Mouse (Mus musculus) forebrain, embryonic 14.5 days (tissue): ENCODE measurements around the gene Tmem203. TPM values are rescaled to one million over a fixed set of nuclear protein-coding genes. Genes with fewer than 3 reads are reported as not detected.
A peak's percentile ranks its signal among the peaks of the same experiment; 100 is the strongest.

Experiments used
- ATAC-seq: fragments of 200-750 bp; cut with Nextera tagmentation; 2 replicates; pipeline ENCODE4 v1.8.0; 2017; ENCODE audit warnings: mild to moderate bottlenecking, moderate library complexity
- DNase-seq: peaks from one replicate; pipeline ENCODE4 v3.0.0-alpha.2; 2015; ENCODE audit warnings: low spot score
- H3K27ac ChIP-seq: fragments of 300-500 bp; sonication (generic); 2 replicates; pipeline ENCODE4 v1.5.1; 2014; ENCODE audit warnings: low read depth, mild to moderate bottlenecking, control low read depth, low read length, moderate library complexity
- H3K27me3 ChIP-seq: fragments of 300-500 bp; sonication (generic); replicated peaks from 2 replicates; pipeline ENCODE4 v1.6.1; 2014; ENCODE audit warnings: low read length, control low read depth, mixed read lengths; ENCODE audit not compliant: control insufficient read depth, insufficient read depth
- H3K36me3 ChIP-seq: fragments of 300-500 bp; sonication (generic); 2 replicates; pipeline ENCODE4 v1.6.1; 2014; ENCODE audit warnings: low read length, control low read depth; ENCODE audit not compliant: control insufficient read depth, insufficient read depth
- H3K4me1 ChIP-seq: fragments of 300-500 bp; sonication (generic); 2 replicates; pipeline ENCODE4 v1.6.1; 2014; ENCODE audit warnings: antibody characterized with exemption, low read length, control low read depth; ENCODE audit not compliant: control insufficient read depth, insufficient read depth
- H3K4me2 ChIP-seq: fragments of 300-500 bp; sonication (generic); 2 replicates; pipeline ENCODE4 v1.6.1; 2014; ENCODE audit warnings: mild to moderate bottlenecking, control low read depth, low read length
- H3K4me3 ChIP-seq: fragments of 300-500 bp; sonication (generic); 2 replicates; pipeline ENCODE4 v1.5.1; 2014; ENCODE audit warnings: low read depth, low read length, control low read depth
- H3K9ac ChIP-seq: fragments of 300-500 bp; sonication (generic); 2 replicates; pipeline ENCODE4 v1.6.1; 2014; ENCODE audit warnings: mild to moderate bottlenecking, low read length, control low read depth, moderate library complexity
- H3K9me3 ChIP-seq: fragments of 300-500 bp; sonication (generic); replicated peaks from 2 replicates; pipeline ENCODE4 v1.6.1; 2016; ENCODE audit warnings: low read length, control low read depth, mixed read lengths; ENCODE audit not compliant: control insufficient read depth
- WGBS: fragments of 180-500 bp; shearing (Covaris S2); extraction: QIAGEN DNeasy Blood & Tissue Kit; methylation state at CpG from one replicate; pipeline ENCODE4 v1.1.7; 2014; 5-methylcytosine and 5-hydroxymethylcytosine counted together
- polyA plus RNA-seq: library from polyadenylated mRNA; unstranded; fragments of >200 nt; fragmentation: Nextera tagmentation; extraction: Ambion mirVana; gene quantifications from 2 replicates; pipeline ENCODE4 v1.2.1, GENCODE M21; 2014

Tmem203 gene
- polyA plus RNA-seq, 1 experiment from 2014 or later: 17.4 TPM

DNA sequence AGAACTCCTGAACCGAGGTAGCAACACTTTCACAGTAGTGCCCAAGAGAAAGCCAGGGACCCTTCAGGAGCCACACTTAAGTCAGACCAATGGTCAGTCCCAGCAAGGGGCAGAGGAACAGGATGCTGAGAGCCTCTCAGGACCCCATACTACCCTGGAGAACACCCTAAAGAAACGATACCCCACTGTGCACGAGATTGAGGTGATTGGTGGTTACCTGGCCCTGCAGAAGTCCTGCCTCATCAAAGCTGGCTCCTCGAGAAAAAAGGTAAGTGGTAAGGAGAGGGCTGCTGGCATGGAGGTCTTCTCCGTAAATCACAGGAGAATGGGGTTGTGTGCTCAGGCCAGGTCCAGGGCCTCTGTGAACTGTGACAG lies 9.0 kb downstream of the Tmem203 start:
- Histone ChIP-seq H3K27me3 (peaks cover 13% of the 10 kb centered on the region), H3K27ac (no peak overlapping the region), H3K36me3 (peaks cover 8% of the 10 kb centered on the region), H3K4me1 (peaks cover 41% of the 10 kb centered on the region), H3K9ac (no peak overlapping the region), H3K4me2 (peak overlapping the region; percentile 99), H3K9me3 (no peaks in the 10 kb centered on the region), H3K4me3 (no peak overlapping the region)
- 72% methylated on average over 5 of the region's 5 CpGs for WGBS
- ATAC-seq: no peak
- no peak for DNase-seq

DNA sequence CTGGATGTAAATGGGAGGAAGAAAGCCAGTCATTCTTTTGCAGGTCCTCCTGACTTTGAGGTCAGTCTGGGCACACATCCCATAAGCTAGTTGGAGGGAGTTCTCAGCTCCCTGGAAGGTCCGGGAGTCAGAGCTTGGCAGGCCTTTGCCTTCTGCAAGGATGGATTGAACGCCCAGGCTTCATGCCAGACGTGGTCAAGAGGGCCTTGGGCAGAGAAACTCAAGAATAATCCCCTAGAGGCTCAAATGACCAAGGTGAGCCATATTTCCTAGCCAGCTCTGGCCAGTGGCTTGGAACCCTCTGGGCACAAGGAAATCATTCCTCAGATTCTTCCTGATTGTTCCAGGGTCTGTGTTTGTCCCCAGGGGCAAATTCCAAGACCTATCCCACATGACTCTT lies 9.6 kb downstream of the Tmem203 start:
- peak overlapping the region; percentile 99; the same call in 1 of the 2 replicates for H3K4me2 ChIP-seq
- H3K9ac ChIP-seq: peak overlapping the region; percentile 25; the same call in 1 of the 2 replicates
- H3K9me3 ChIP-seq: no peaks in the 10 kb centered on the region
- no peak for DNase-seq
- peaks cover 13% of the 10 kb centered on the region for H3K27me3 ChIP-seq
- peaks cover 14% of the 10 kb centered on the region for H3K36me3 ChIP-seq
- H3K4me3 ChIP-seq: no peak overlapping the region
- H3K4me1 ChIP-seq: peaks cover 41% of the 10 kb centered on the region
- H3K27ac ChIP-seq: no peak overlapping the region
- 73% methylated on average over 3 of the region's 3 CpGs for WGBS
- ATAC-seq: no peak

- 72% methylated on average over 6 of the region's 6 CpGs for WGBS
- H3K27ac ChIP-seq: no peak overlapping the region
- ATAC-seq (no peak), DNase-seq (no peak)
- no peaks in the 10 kb centered on the region for H3K9me3 ChIP-seq
- peak overlapping the region; percentile 19; the same call in 1 of the 2 replicates for H3K4me2 ChIP-seq
- H3K36me3 ChIP-seq: peaks cover 26% of the 10 kb centered on the region
- H3K4me1 ChIP-seq: peaks cover 42% of the 10 kb centered on the region
- H3K9ac ChIP-seq: peak overlapping the region; percentile 41
- peaks cover 13% of the 10 kb centered on the region for H3K27me3 ChIP-seq
- no peak overlapping the region for H3K4me3 ChIP-seq
These were observed 10.8 kb downstream of the Tmem203 start for GRCm38 (mm10) chr2:25265897-25266656.

GRCm38 (mm10) chr2:25266720-25267119 lies 11.5 kb downstream of the Tmem203 start:
- H3K9ac ChIP-seq: peak overlapping the region; percentile 41; the same call in 1 of the 2 replicates

DNA sequence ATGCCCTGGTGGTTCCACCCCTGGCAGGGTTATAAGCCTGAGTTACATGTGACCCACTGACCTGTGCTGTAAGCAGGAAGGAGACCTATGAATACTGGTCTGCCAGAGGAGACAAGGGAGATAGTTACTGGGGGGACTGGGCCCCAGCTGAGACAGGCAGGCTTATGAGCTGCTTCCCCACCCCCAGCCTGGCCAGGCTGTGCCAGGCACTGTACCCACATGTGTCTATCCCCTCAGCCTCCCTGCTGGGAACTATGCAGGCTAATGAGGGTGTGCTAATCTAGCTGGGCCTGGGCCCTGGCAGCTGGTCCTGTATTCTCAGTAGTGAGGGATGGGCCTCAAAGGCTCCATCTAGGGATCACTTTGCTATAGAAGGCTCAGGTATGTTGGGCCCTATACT lies 12.0 kb downstream of the Tmem203 start:
- Histone ChIP-seq H3K4me2 (peak overlapping the region; percentile 19; the same call in 1 of the 2 replicates), H3K27ac (peak overlapping the region; percentile 5; the same call in 1 of the 2 replicates), H3K27me3 (peaks cover 13% of the 10 kb centered on the region), H3K4me3 (no peak overlapping the region), H3K9ac (0 out of 2 replicates have a peak overlapping the region, but pooled peaks have one; percentile 9), H3K9me3 (no peaks in the 10 kb centered on the region), H3K4me1 (peaks cover 46% of the 10 kb centered on the region), H3K36me3 (peaks cover 27% of the 10 kb centered on the region)
- ATAC-seq (no peak), DNase-seq (peak; percentile 50)

More at GRCm38 (mm10) chr2:25266720-25267119, 11.5 kb downstream of the Tmem203 start:
- peak overlapping the region; percentile 19; the same call in 1 of the 2 replicates for H3K4me2 ChIP-seq
- H3K27me3 ChIP-seq: peaks cover 13% of the 10 kb centered on the region
- H3K36me3 ChIP-seq: peaks cover 27% of the 10 kb centered on the region
- peaks cover 49% of the 10 kb centered on the region for H3K4me1 ChIP-seq
- peak overlapping the region; percentile 5; the same call in 1 of the 2 replicates for H3K27ac ChIP-seq
- no peaks in the 10 kb centered on the region for H3K9me3 ChIP-seq
- no peak overlapping the region for H3K4me3 ChIP-seq
- WGBS: 28% methylated on average over 2 of the region's 2 CpGs
- no peak for ATAC-seq
- DNase-seq: no peak

DNA sequence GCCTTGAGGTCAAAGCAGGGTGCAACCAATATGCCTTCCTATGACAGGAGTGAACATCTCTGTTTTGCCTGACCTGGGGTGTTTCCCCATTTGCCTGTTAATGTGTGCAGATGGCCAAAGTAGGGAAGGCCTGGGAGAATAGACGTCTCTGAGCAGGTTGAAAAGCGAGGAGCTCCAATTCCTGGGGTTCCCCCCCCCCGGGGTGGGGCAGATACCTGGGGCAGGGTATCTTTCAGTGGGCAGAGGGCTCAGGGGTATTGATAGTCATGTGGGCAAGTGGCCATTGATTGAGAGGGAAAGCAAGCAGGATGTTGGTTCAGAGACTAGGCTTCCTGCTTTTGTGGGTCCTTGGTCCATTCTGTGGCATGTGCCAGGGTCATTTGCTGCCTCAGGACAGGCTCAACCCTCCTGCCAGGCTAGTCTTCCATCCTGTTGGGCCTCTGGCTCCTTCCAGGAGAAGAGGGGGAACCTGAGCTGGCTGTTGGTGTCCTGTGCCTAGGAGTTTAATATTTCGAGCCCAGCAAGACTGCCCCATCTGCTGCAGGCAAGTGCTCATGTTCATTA lies 12.6 kb downstream of the Tmem203 start:
- Histone ChIP-seq H3K36me3 (peaks cover 27% of the 10 kb centered on the region), H3K27me3 (peaks cover 13% of the 10 kb centered on the region), H3K9ac (no peak overlapping the region), H3K4me3 (no peak overlapping the region), H3K27ac (no peak overlapping the region), H3K9me3 (no peaks in the 10 kb centered on the region), H3K4me1 (peaks cover 46% of the 10 kb centered on the region), H3K4me2 (no peak overlapping the region)
- no peak for ATAC-seq
- DNase-seq: no peak
- WGBS: 78% methylated on average over 4 of the region's 4 CpGs

DNA sequence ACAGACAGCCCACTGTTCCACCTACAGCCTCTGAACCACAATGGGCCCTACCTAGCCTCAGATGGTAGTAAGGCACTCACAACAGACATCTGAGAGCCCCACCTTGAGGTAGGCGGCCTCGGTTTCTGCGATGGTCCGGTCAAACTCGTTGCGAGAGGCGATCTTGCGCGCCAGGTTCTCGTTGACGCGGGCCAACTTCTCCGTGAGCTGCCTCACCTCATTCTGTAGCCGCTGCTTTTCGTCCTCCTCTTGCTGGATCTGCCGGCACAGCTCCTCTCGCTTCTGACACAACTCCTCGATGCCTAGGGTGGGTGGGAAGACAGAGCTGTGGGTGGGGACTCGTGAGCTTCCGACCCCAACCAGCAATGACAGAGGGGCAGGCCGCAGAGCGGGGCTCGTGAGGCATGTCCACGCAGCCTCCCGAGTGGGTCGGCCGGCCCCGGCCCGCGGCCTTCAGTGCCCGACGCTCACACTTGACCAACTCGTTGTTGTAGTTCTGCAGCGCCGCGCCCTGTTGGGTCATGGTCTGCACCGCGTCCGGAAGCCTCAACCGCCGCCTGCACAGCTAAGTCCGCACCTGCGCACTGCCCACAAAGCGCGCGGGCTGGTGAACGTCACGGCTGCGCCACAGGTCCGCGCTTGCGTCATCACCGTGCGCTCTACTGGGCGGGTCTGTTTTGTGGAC lies 16.7 kb downstream of the Tmem203 start, which contains the start of the genes Ssna1 and Anapc2:
TSS of gene Ssna1 (minus strand) at position 612 of the 685 bp plus-strand sequence.
TSS of gene Anapc2 (plus strand) at position 652 of the 685 bp plus-strand sequence.
- Histone ChIP-seq H3K27ac (peak within 1 kb of the TSS; percentile 72; the same call in 1 of the 2 replicates), H3K9ac (peak within 1 kb of the TSS; percentile 84), H3K4me3 (peak within 1 kb of the TSS; percentile 88), H3K9me3 (no peaks in the 10 kb centered on the region), H3K36me3 (peaks cover 66% of the 10 kb centered on the region), H3K4me2 (peak within 1 kb of the TSS; percentile 97), H3K4me1 (peaks cover 24% of the 10 kb centered on the region), H3K27me3 (no peaks in the 10 kb centered on the region)
- ATAC-seq (peak; percentile 97), DNase-seq (peak; percentile 97)
- under 1% methylated on average over 53 of the region's 55 CpGs for WGBS

GRCm38 (mm10) chr2:25272515-25272914 lies 17.3 kb downstream of the Tmem203 start:
- Histone ChIP-seq H3K4me1 (peaks cover 19% of the 10 kb centered on the region), H3K4me2 (peak overlapping the region; percentile 97), H3K9ac (peak overlapping the region; percentile 84), H3K36me3 (peaks cover 72% of the 10 kb centered on the region), H3K27me3 (no peaks in the 10 kb centered on the region), H3K4me3 (peak overlapping the region; percentile 88), H3K9me3 (no peaks in the 10 kb centered on the region), H3K27ac (no peak overlapping the region)
- ATAC-seq: peak; percentile 70
- DNase-seq: no peak
- WGBS: 0% methylated on average over 27 of the region's 29 CpGs
